Mouse (Mus musculus) regulatory T cell (primary cell): ENCODE measurements around the gene Lbhd1.

ENCODE experiments used
- in situ Hi-C: fragments of 300-600 bp; cut with MboI, MseI; formaldehyde crosslinking; loops from one replicate; pipeline ENCODE4 v1.15.1; 2025; ENCODE audit warnings: high pct_unique_total_duplicates

Lbhd1 gene

DNA sequence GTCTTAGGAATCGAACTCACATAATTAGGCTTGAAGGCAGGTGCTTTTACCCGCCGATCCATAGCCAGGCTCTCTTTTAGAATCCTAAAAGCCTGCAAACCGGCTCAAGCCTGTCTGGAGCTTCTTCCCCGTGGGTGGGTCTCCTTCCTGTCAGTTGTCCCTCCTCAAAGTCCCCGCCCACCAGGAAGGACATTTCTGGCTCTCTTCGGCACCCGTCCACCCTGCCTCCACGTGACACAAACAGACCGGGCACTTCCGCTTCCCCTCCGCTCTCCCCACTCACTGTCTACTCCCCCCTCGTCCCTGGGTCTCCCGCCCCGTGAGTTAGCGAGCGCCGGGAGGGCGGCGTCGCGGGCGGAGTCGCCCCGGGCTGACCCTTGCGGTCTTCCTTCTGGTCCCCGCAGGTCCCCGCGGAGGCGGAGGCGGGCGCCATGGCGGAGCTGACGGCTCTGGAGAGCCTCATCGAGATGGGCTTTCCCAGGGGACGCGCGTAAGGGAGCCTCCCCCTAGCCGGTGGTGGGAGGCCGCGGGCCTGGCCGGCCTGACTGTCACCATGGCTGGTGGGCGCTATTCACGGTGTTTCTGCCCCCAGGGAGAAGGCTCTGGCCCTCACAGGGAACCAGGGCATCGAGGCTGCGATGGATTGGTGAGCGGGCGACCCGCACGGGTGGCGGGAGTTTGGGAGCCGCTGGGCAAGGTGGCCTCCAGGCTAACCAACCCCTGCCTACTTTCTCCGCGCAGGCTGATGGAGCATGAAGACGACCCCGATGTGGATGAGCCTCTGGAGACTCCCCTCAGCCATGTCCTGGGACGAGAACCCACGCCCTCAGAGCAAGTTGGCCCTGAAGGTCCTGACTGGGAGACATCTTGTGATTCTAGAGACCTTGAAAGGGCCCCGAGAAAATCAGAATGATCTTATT, 12.0 kb upstream of the Lbhd1 start, which contains the start of gene Ubxn1:
Ubxn1 (plus strand) TSS at position 230 of the 920 bp plus-strand sequence.
- in situ Hi-C loops: no loop called here

DNA sequence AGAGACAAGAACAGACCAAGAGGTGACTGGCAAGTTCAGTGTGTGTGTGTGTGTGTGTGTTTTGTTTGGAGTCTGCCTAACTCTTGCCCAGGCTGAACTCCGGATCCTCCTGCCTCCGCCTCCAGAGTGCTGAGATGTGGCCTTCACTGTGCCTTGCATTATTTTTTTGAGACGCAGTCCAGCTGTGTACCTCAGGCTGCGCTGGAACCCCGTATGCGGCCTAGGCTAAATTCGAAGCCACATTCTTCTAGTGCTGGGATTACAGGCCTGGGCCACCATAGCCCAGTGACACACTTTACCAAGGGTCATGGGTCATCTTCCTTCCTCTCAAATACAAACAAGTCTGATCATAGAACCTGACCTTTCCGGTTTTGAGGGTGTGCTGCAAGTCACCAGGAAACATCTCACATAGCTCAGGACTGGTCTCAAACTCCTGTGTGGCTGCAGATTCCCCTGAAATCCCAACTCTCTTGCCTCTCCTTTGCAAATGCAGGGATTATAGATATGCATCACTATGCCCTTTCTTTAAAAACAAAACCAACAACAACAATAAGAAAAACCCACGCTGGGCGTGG, 11.2 kb upstream of the Lbhd1 start:
- in situ Hi-C loops: no loop called here

DNA sequence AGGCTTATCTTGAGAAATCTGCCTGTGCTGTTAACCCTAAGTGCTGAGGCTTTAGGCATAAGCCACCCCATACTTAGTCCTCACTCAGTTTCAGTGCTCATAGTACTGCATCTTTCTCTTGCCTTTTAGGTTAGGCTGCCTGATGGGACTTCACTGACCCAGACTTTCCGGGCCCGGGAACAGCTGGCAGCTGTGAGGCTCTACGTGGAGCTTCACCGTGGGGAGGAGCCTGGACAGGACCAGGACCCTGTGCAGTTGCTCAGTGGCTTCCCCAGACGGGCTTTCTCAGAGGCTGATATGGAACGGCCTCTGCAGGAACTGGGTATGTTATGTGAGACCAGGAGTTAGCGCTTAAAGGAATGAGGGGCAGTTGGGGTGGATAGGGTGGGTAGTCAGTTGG, 8.5 kb upstream of the Lbhd1 start:
- in situ Hi-C loops: loop anchor here (25.0 kb wide), 1 partner anchor 1112 kb away; the partner anchor contains the start of gene Fth1

DNA sequence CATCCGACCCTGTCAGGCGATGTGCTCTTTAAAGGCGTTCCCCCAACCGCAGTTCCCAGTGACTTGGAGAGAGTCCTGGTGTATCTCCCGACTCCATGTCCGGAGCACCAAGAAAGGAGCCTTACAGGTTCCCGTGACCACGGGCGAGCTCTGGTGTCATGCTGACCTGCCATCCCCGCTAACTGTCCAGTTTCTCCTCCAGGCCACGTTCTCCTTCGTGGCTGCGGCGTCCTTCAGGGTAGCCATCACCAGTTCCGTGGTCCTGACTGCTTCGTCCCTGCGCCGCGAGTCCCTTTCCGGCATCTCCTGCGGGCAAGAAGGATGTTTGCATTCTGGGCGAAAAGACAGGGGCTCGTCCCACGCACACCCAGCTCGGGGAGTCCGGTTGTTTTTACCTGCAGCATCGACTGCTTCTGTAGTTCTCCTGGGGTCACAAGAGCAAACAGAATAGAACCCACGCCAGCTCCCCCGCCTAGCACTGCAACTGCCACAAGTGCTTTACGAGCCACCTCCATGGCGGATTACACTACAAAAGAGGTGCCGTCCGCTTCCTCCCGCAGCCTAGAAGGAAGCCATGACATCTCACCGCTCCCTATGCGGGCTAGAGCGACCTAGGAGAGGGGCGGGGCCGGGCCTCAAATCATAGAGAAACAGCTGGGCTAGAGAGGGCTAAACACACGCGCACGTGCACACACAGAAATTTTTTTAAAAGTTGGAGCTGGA, 3.1 kb upstream of the Lbhd1 start, which contains the start of gene Uqcc3:
Uqcc3 (minus strand) TSS at position 613 of the 723 bp plus-strand sequence.
- in situ Hi-C loops: loop anchor here (25.0 kb wide), 1 partner anchor 1107 kb away; the partner anchor contains the start of gene Fth1

DNA sequence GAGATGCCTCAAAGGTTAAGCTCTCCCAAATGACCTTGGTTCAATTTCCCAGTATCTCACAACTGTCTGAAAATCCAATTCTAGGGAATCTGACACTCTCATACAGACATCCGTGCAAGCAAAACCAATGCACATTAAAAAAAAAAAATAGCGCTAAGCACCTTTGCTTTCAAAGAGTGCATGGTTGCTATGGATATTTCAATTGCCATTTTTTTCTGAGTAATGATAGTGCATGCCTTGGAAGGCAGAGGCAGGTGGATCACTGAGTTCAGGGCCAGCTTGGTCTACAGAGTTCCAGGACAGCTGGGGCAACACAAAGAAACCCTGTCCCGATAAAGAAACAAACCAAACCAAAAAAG, 2.5 kb upstream of the Lbhd1 start:
- in situ Hi-C loops: loop anchor here (25.0 kb wide), 1 partner anchor 1106 kb away; the partner anchor contains the start of gene Fth1

DNA sequence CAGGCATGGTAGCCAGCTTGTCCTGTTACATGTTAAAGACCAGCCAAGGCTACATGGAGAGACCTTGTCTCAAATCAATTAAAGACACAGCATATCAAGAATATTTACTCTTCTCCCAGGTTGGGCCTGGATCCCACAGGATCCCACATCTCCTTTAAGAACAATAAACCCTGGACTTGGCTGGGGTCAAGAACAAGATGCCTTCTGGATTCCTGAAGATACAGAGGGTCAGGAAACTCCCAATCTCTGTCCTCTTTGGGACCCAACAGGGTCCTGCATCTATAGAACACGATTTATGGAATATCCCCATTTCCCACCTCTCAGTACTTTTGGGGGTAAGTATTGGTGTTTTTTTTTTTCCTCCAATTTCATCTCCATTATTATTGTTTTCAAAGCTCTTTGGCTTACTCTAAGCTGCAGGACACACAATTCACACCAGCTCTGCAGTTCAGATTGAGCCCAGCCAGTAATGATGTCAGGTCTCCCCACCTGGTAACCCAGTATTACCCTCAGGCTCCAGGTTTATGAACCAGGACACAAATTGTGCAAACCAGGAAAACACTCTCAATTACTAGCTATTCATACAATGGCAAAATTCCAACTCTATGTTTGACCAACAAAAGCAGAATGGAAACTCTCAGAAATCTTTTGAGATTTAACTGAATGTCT, 3.5 kb downstream of the Lbhd1 start:
- in situ Hi-C loops: loop anchor here (25.0 kb wide), 1 partner anchor 1100 kb away; the partner anchor contains the start of gene Fth1

DNA sequence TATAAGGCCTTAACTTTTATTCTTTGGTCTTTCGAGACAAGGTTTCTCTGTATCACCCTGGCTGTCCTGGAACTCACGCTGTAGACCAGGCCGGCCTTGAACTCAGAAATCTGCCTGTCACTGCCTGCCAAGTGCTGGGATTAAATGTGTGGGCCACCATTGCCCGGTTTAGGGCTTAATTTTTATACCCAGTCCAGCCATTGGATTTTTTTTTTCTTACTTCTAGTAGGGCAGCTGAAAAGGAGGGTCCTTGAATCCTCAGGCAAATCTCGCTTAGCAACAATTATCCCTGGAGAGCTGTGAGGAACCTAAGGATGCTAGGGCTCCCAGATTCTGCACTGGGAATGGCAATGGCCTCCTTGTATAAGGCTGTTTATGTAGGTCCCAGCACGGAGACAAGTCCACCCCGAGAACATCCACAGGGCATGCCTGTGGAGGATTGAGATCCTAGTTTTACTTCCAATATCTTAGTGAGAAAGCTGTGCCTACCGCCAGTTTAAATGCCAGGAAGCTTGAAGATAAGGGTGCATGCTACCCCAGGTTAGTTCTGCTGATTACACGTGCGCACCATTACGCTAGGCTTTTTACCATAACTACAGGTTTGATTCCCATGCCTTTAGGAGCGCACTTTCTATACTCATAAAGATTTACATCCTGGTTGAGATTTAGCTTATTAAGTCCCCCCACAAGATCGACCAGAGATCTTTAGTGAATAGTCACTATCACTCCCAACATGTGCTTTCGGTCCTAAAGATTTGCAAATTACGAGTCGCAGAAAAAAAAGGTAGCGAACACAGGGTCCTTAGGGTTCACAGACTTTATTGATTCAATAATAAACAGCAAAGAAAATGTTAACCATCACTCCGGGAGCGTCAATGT, 4.3 kb downstream of the Lbhd1 start:
- in situ Hi-C loops: loop anchor here (25.0 kb wide), 1 partner anchor 1099 kb away; the partner anchor contains the start of gene Fth1

DNA sequence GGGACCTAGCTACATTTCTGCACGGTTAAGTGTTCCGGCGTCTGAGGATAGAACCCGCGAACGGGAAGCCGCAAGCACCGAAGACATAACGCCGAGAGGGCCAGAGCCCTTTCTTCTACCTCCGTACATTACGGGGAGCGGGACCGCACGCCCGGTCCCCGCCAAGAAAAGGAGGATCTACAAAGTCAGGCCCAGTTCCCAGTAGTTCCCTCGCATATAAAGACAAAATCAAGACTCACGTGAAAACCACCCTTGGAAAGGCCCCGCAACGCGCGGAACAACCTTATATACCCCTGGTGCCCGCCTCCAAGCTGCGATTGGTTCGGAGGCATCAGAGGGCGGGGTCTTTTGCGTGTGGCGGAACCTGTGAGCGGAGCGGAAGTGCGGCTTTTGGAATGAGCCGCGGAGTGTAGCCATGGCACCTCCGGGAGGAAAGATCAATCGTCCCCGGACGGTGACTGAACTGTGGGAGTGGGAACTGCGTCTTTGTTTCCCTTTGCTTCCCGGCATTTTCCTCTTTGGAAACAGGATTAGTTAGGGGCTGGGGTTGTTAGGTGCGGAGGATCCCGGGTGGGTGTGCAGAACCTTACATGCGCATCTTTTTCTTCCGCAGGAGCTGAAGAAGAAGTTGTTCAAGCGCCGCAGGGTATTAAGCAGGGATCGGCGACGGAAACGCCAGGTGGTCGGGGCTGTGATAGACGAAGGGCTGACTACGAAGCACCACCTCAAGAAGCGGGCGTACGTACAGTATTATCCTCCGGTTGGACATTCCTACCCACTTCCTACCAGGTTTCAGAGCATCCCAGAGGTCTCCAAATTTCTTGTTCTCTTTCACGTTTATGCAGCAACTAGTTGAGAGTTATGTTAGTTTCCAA, 5.2 kb downstream of the Lbhd1 start, which contains the start of the genes 1810009A15Rik and Gm49416:
1810009A15Rik (plus strand) TSS at position 343 of the 875 bp plus-strand sequence.
Gm49416 (plus strand) TSS at position 416 of the 875 bp plus-strand sequence.
- in situ Hi-C loops: loop anchor here (25.0 kb wide), 1 partner anchor 1099 kb away; the partner anchor contains the start of gene Fth1

DNA sequence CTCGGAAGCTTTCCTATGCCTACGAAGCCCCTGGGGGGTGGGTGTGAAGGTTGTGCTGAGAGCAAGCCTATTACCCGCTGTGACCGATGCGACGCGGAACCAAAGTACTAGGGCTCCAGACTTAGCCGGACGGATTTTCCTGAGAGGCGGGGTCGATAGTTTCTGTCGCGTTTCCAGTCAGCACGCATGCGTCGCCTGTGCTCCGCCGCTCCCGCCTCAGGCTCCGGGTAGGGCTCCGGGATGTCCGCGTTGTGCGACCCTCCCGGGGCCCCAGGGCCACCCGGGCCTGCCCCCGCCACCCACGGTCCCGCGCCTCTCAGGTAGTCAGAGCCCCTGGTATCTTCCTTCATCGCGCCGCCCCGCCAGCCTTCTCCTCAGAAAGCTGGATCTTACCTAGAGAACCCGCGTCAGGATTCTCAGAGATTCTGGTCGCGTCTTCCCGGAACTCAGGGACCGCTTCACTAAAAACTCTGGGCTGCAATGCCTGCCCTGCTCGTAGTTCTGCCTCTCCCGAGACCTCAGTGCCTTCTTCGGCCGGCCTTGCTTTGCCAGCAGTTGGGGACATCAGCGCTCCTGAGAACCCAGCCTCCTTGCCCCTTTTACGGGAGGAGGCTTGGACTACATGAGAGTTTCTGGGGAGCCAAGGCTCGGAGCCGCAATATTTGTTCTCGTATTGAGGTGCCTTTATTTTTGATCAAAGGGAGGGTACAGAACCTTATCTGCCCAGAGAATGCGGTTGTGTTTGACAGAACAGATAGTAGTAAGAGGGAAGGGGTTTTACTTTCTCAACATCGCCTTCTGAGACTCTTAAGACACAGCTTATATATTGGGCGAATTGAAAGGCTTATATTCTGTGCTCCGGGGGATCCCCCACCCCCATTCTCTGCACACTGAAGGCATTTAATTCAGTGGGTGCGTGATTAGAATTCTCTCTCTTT, 9.6 kb downstream of the Lbhd1 start, which contains the start of gene Ints5:
Ints5 (plus strand) TSS at position 177 of the 938 bp plus-strand sequence.
- in situ Hi-C loops: loop anchor here (25.0 kb wide), 1 partner anchor 1094 kb away; the partner anchor contains the start of gene Fth1

DNA sequence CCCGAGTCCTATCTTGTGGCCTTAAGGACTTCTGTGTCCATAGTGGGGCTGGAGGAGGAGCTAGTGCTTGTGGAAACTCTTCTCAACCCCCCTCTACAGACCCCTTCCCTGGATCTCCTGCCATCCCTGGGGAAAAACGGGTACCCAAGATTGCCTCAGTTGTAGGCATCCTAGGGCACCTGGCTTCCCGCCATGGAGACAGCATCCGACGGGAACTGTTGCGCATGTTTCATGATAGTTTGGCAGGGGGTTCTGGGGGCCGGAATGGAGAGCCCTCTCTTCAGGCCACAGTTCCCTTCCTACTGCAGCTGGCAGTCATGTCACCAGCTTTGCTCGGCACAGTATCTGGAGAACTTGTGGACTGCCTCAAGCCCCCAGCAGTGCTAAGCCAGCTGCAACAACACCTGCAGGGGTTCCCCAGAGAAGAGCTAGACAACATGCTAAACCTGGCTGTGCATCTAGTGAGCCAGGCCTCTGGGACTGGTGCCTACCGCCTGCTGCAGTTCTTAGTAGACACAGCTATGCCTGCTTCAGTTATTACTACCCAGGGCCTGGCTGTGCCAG, 11.9 kb downstream of the Lbhd1 start:
- in situ Hi-C loops: loop anchor here (5.0 to 25.0 kb wide), 2 partner anchors 58 to 1092 kb away; partner anchors contain the start of genes Bscl2, Fth1 and Gng3

DNA sequence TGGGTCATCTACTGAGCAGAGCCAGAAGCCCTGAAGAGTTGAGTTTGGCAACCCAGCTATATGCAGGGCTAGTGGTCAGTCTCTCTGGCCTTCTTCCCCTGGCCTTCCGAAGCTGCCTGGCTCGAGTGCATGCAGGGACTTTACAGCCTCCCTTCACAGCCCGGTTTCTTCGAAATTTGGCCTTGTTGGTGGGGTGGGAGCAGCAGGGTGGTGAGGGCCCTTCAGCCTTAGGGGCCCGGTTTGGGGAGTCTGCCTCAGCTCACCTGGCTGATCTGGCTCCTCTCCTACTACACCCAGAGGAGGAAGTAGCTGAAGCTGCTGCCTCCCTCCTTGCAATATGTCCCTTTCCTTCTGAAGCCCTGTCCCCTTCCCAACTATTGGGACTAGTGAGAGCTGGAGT, 12.7 kb downstream of the Lbhd1 start:
- in situ Hi-C loops: loop anchor here (5.0 to 25.0 kb wide), 2 partner anchors 59 to 1091 kb away; partner anchors contain the start of genes Bscl2, Fth1 and Gng3

DNA sequence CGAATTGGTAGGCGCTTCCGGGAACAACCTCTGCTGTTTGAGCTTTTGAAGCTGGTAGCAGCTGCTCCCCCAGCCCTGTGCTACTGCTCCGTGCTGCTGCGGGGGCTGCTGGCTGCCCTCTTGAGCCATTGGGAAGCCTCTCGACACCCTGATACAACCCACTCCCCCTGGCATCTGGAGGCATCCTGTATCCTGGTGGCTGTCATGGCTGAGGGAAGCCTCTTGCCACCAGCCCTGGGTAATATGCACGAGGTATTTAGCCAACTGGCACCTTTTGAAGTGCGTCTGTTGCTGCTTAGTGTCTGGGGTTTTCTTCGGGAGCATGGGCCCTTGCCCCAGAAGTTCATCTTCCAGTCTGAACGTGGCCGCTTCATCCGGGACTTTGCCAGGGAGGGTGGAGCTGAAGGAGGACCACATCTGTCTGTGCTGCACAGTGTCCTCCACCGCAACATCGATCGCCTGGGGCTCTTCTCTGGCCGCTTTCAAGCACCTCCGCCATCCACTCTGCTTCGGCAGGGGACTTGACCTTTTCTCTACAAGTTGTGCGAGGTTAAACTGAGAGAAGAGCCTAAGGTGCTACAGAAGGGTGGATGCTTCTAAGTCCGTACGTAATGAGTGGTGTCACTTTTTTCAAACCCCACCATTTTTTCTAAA, 13.8 kb downstream of the Lbhd1 start:
- in situ Hi-C loops: loop anchor here (5.0 to 25.0 kb wide), 2 partner anchors 60 to 1090 kb away; partner anchors contain the start of genes Bscl2, Fth1 and Gng3

DNA sequence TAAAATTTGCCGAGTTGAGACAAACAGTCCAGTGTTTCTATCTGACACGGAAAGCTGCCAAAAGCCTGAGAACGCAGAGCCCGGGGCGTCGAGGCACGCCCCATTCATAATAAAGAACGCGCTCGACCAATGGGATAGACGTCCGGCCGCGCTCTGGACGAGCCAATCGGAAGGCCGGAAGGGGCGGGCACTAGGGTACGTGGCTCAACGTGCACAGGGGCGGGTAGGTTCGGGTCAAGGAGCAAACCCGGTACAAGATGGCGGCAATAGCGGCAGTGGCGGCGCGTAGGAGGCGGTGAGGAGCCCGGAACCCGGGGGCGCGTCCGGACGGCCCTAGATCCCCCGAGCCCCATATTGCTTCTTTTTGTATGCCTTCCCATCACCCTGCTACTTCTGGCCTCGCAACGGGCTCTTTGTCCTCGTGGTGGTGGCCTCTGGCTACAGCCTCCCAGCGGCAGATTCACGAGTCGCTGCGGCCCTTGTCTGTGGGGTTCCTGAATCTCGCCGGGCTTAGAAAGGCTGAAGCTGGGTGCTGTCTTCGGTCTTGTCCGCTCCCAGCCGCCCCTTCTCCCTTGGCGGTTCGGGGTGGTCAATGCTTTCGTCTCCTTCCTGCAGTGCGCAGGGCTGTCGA, 14.4 kb downstream of the Lbhd1 start, which contains the start of gene Ganab:
Ganab (plus strand) TSS at position 207 of the 631 bp plus-strand sequence.
- in situ Hi-C loops: loop anchor here (5.0 to 25.0 kb wide), 2 partner anchors 61 to 1089 kb away; partner anchors contain the start of genes Bscl2, Fth1 and Gng3

DNA sequence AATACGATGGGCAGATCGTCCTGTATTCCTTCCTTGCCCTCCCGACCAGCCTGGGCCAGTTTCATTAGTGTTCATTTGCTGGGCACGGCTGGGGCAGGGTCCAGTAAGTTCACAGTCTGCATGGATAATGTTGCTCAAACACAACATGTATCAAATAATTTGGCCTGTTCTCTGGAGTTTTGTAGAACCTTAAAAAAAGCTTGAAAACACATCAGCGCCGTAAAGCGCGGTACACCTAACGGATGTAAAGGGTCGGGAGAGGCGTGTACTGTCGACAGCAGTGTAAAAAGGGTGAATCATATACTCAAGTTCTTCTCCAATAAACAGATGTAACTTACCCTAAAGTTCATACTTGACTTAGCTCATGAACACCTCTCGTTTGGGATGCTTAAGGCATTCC, 15.0 kb downstream of the Lbhd1 start:
- in situ Hi-C loops: loop anchor here (5.0 to 25.0 kb wide), 2 partner anchors 61 to 1089 kb away; partner anchors contain the start of genes Bscl2, Fth1 and Gng3

DNA sequence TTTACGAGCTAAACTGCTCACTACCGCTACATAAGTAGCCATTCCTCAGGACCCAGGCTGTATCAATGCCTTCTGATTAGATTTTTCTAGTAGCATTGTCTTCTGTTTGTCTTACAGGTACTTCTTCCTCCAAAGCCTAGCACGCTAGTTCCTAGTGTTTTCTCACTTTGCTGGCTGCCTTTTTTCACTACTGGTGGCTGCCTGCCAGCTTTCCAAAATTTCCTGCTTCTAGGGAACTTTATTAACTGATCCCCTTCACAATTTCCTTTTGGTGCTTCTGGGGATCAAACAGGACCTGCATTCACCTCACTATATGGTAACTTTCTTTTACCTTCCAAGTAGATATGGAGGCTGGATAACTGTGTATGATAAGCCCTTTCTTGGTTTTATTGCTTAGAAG, 15.5 kb downstream of the Lbhd1 start:
- in situ Hi-C loops: loop anchor here (5.0 to 25.0 kb wide), 2 partner anchors 62 to 1088 kb away; partner anchors contain the start of genes Bscl2, Fth1 and Gng3
